19 mouse cellular contexts compared by ENCODE assay signal in the genomic region with DNA sequence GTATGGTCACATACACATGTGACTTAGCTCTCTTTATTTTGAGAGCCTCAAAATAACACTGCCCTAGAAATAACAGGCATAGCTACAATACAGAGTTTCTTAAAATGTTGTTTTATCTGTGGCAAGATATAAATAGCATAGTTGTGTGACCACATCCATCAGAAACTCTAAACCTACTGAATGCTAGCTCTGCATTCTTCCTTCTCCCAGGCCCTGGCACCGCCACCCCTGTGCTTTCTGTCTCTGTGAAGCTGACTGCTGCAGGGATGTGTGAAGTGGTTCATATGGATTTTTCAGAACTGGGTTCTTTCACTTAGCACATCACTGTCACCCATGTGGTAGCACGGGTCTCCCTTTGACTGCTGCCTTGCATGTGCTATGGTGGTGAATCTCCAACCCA.
DNase-seq lines count a peak whose midpoint lies in the region; ATAC-seq lines count a peak whose summit lies in the region.
"Had no signal": no experiment of that assay in that cellular context is flagged by ENCODE, and none has a peak within 500 bp of the region (broad histone marks: within the 10 kb centered on the region; RNA-seq: fewer than 3 reads in every experiment).

No protein-coding gene starts in this region.

- intact Hi-C loops in heart, postnatal 14 days (cut with DNase I), result no loop called here

- no peak for DNase-seq in heart, postnatal 14 days
- no peak for DNase-seq in heart, adult 18-20 months
- DNase-seq in hindbrain, embryonic 11.5 days (ENCODE audit: low spot score), result no peak
- DNase-seq: adrenal gland, adult 2 months; adrenal gland, postnatal 25 days; cerebellum, adult 18-20 months; cerebellum, adult 9-11 months; cerebellum, postnatal 36 days; gastrocnemius, postnatal 10 days; kidney, adult 8-10 months had no signal

- H3K4me2 ChIP-seq in heart, embryonic 12.5 days, result peak overlapping the region; percentile 23; the same call in 1 of the 2 replicates
- peak overlapping the region; percentile 46; the same call in 1 of the 2 replicates for H3K4me2 ChIP-seq in heart, embryonic 16.5 days (ENCODE audit: low read depth, low read length)
- H3K4me2 ChIP-seq in hindbrain, embryonic 15.5 days, result no peak overlapping the region
- H3K4me2 ChIP-seq in hindbrain, embryonic 11.5 days (replicated peaks; ENCODE audit: low read depth, low read length), result no peak overlapping the region
- H3K4me2 ChIP-seq: embryonic facial prominence, embryonic 13.5 days; forebrain, embryonic 12.5 days had no signal

- no peak overlapping the region for H3K4me3 ChIP-seq in heart, embryonic 12.5 days
- H3K4me3 ChIP-seq in heart, embryonic 16.5 days (ENCODE audit: low read length), result no peak overlapping the region
- no peak overlapping the region for H3K4me3 ChIP-seq in hindbrain, embryonic 15.5 days
- no peak overlapping the region for H3K4me3 ChIP-seq in hindbrain, embryonic 11.5 days (ENCODE audit: low read depth, low read length)
- H3K4me3 ChIP-seq: embryonic facial prominence, embryonic 13.5 days; forebrain, embryonic 12.5 days; hindbrain, embryonic 10.5 days had no signal

- no peaks in the 10 kb centered on the region for H3K9me3 ChIP-seq in heart, embryonic 12.5 days (replicated peaks)
- no peaks in the 10 kb centered on the region for H3K9me3 ChIP-seq in heart, embryonic 16.5 days (replicated peaks; ENCODE audit: control insufficient read depth, low read length)
- no peaks in the 10 kb centered on the region for H3K9me3 ChIP-seq in hindbrain, embryonic 15.5 days
- H3K9me3 ChIP-seq in hindbrain, embryonic 11.5 days (ENCODE audit: control insufficient read depth, low read length), result no peaks in the 10 kb centered on the region
- H3K9me3 ChIP-seq: embryonic facial prominence, embryonic 13.5 days; forebrain, embryonic 12.5 days; hindbrain, embryonic 10.5 days had no signal

- no peaks in the 10 kb centered on the region for H3K27me3 ChIP-seq in heart, embryonic 12.5 days (replicated peaks)
- H3K27me3 ChIP-seq in heart, embryonic 16.5 days (ENCODE audit: control insufficient read depth, insufficient read depth, low read length), result no peaks in the 10 kb centered on the region
- H3K27me3 ChIP-seq in hindbrain, embryonic 15.5 days, result no peaks in the 10 kb centered on the region
- no peaks in the 10 kb centered on the region for H3K27me3 ChIP-seq in hindbrain, embryonic 11.5 days (ENCODE audit: control insufficient read depth, insufficient read depth, low read length)

- H3K36me3 ChIP-seq in heart, embryonic 12.5 days, result no peaks in the 10 kb centered on the region
- no peaks in the 10 kb centered on the region for H3K36me3 ChIP-seq in heart, embryonic 16.5 days (ENCODE audit: control insufficient read depth, insufficient read depth)
- H3K36me3 ChIP-seq in hindbrain, embryonic 15.5 days, result no peaks in the 10 kb centered on the region
- H3K36me3 ChIP-seq in hindbrain, embryonic 11.5 days (ENCODE audit: control insufficient read depth, insufficient read depth, low read length), result no peaks in the 10 kb centered on the region
- H3K36me3 ChIP-seq: embryonic facial prominence, embryonic 13.5 days; forebrain, embryonic 12.5 days; hindbrain, embryonic 10.5 days had no signal

- WGBS in heart, embryonic 12.5 days, result 22% methylated on average over 2 of the region's 2 CpGs
- 28% methylated on average over 2 of the region's 2 CpGs for WGBS in heart, embryonic 16.5 days
- 75% methylated on average over 2 of the region's 2 CpGs for WGBS in hindbrain, embryonic 15.5 days
- 81% methylated on average over 2 of the region's 2 CpGs for WGBS in hindbrain, embryonic 11.5 days

- peak; percentile 39; the same call in 1 of the 2 replicates for ATAC-seq in heart, embryonic 12.5 days (ENCODE audit: insufficient number of reproducible peaks, low FRiP score)
- peak; percentile 86 for ATAC-seq in heart, embryonic 16.5 days (replicated peaks; ENCODE audit: extremely low read depth, insufficient read depth, low FRiP score)
- ATAC-seq in hindbrain, embryonic 15.5 days (ENCODE audit: low FRiP score, low read depth), result no peak
- ATAC-seq in hindbrain, embryonic 11.5 days (ENCODE audit: low FRiP score), result no peak
- ATAC-seq: hindbrain, embryonic 16.5 days; inflammation-experienced regulatory T-cells, adult 6 months; intestine, postnatal 0 days had no signal

- H3K27ac ChIP-seq in heart, embryonic 12.5 days (ENCODE audit: poor library complexity, severe bottlenecking), result peak overlapping the region; percentile 73
- peak overlapping the region; percentile 84 for H3K27ac ChIP-seq in heart, embryonic 16.5 days (ENCODE audit: low read length)
- 0 out of 2 replicates have a peak overlapping the region, but pooled peaks have one; percentile 12 for H3K27ac ChIP-seq in hindbrain, embryonic 15.5 days (replicated peaks)
- no peak overlapping the region for H3K27ac ChIP-seq in hindbrain, embryonic 11.5 days (ENCODE audit: low read depth, low read length)
- H3K27ac ChIP-seq: embryonic facial prominence, embryonic 13.5 days; forebrain, embryonic 12.5 days; hindbrain, embryonic 10.5 days had no signal

- no peak overlapping the region for H3K9ac ChIP-seq in heart, embryonic 12.5 days
- 0 out of 2 replicates have a peak overlapping the region, but pooled peaks have one; percentile 2 for H3K9ac ChIP-seq in heart, embryonic 16.5 days (ENCODE audit: low read length)
- H3K9ac ChIP-seq in hindbrain, embryonic 15.5 days, result no peak overlapping the region
- H3K9ac ChIP-seq in hindbrain, embryonic 11.5 days (ENCODE audit: low read depth, low read length), result no peak overlapping the region
- H3K9ac ChIP-seq: embryonic facial prominence, embryonic 13.5 days; forebrain, embryonic 12.5 days had no signal

- peaks cover 12% of the 10 kb centered on the region for H3K4me1 ChIP-seq in heart, embryonic 12.5 days (replicated peaks)
- H3K4me1 ChIP-seq in heart, embryonic 16.5 days (ENCODE audit: control insufficient read depth, insufficient read depth, low read length), result peaks cover 6% of the 10 kb centered on the region
- H3K4me1 ChIP-seq in hindbrain, embryonic 15.5 days (replicated peaks), result no peaks in the 10 kb centered on the region
- no peaks in the 10 kb centered on the region for H3K4me1 ChIP-seq in hindbrain, embryonic 11.5 days (replicated peaks; ENCODE audit: control insufficient read depth, insufficient read depth, low read length)
- H3K4me1 ChIP-seq: embryonic facial prominence, embryonic 13.5 days; hindbrain, embryonic 10.5 days had no signal

Comparison
In these comparisons a context has a peak if more than half of its experiments do, and no peak if none do; other contexts are left out.
1. ATAC-seq: peak in heart, embryonic 12.5 days (single experiment) and heart, embryonic 16.5 days (single experiment); none in hindbrain, embryonic 15.5 days (single experiment) and hindbrain, embryonic 11.5 days (single experiment).
2. H3K4me2 ChIP-seq: peak in heart, embryonic 12.5 days (single experiment) and heart, embryonic 16.5 days (single experiment); none in hindbrain, embryonic 15.5 days (single experiment) and hindbrain, embryonic 11.5 days (single experiment).